In the genomic region with DNA sequence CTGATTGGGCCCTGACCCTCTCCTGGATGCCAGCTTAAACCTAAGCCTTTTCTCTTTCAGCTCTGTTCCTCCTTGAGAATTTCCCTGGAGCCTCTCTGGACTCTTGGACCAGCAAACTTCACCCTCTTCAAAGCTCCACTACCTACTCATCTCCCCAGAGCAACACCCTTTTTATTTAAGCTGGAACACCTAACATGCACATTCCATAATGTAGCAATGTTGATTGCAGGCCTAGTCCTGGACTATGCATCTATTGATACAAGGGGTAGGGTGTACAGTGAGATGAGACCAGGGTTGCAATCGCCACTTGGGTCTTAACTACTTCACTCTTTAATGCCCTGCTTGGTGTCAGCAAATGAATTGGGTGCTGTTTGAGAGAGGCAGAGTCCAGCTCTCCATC, we compare ENCODE assay signal across 8 mouse cellular contexts. TPM values are rescaled to one million over a fixed set of nuclear protein-coding genes. Genes with fewer than 3 reads are reported as not detected.
DNase-seq lines count a peak whose midpoint lies in the region; ATAC-seq and TF ChIP-seq lines count a peak whose summit lies in the region.

No protein-coding gene starts in this region.

- no peak for ATAC-seq in heart, embryonic 13.5 days (ENCODE audit: extremely low read depth, insufficient number of reproducible peaks, low FRiP score, low TSS enrichment)
- no peak for ATAC-seq in G1E (ENCODE audit: extremely low read depth, insufficient number of reproducible peaks, low FRiP score, poor library complexity, severe bottlenecking)
- ATAC-seq in forebrain, embryonic 15.5 days (replicated peaks), result peak; percentile 39
- no peak for ATAC-seq in liver, embryonic 16.5 days (ENCODE audit: low read depth)

- H3K27me3 ChIP-seq in heart, embryonic 13.5 days (replicated peaks), result no peaks in the 10 kb centered on the region
- no peaks in the 10 kb centered on the region for H3K27me3 ChIP-seq in G1E (ENCODE audit: insufficient read depth, low read length)
- H3K27me3 ChIP-seq in forebrain, embryonic 15.5 days, result no peaks in the 10 kb centered on the region
- no peaks in the 10 kb centered on the region for H3K27me3 ChIP-seq in liver, embryonic 16.5 days (ENCODE audit: control insufficient read depth, insufficient read depth, low read depth, low read length)

- no peak for TF ChIP-seq CTCF in G1E (IDR thresholded peaks at IDR 0.05; ENCODE audit: low read depth, low read length)

- peak overlapping the region; percentile 92 for H3K27ac ChIP-seq in heart, embryonic 13.5 days (replicated peaks)
- peak overlapping the region; percentile 56 for H3K27ac ChIP-seq in forebrain, embryonic 15.5 days (replicated peaks)
- H3K27ac ChIP-seq in liver, embryonic 16.5 days (ENCODE audit: low read length), result peak overlapping the region; percentile 71

- 0 out of 2 replicates have a peak overlapping the region, but pooled peaks have one; percentile 47 for H3K9ac ChIP-seq in heart, embryonic 13.5 days
- no peak overlapping the region for H3K9ac ChIP-seq in forebrain, embryonic 15.5 days (replicated peaks)
- peak overlapping the region; percentile 19; the same call in 1 of the 2 replicates for H3K9ac ChIP-seq in liver, embryonic 16.5 days (ENCODE audit: low read depth, low read length)

- peak overlapping the region; percentile 97 for H3K4me2 ChIP-seq in heart, embryonic 13.5 days
- peak overlapping the region; percentile 67 for H3K4me2 ChIP-seq in forebrain, embryonic 15.5 days (replicated peaks)
- H3K4me2 ChIP-seq in liver, embryonic 16.5 days (ENCODE audit: low read depth, low read length), result peak overlapping the region; percentile 56

- peak overlapping the region; percentile 94 for H3K4me3 ChIP-seq in heart, embryonic 13.5 days
- peak overlapping the region; percentile 81; the same call in 1 of the 2 replicates for H3K4me3 ChIP-seq in G1E (ENCODE audit: low read depth, low read length)
- peak overlapping the region; percentile 65 for H3K4me3 ChIP-seq in forebrain, embryonic 15.5 days
- H3K4me3 ChIP-seq in liver, embryonic 16.5 days (ENCODE audit: low read depth, low read length), result peak overlapping the region; percentile 90

- peaks cover 24% of the 10 kb centered on the region for H3K36me3 ChIP-seq in heart, embryonic 13.5 days
- peaks cover 37% of the 10 kb centered on the region for H3K36me3 ChIP-seq in G1E (replicated peaks)
- H3K36me3 ChIP-seq in forebrain, embryonic 15.5 days, result peaks cover 16% of the 10 kb centered on the region
- peaks cover 24% of the 10 kb centered on the region for H3K36me3 ChIP-seq in liver, embryonic 16.5 days (ENCODE audit: control insufficient read depth, insufficient read depth)

- peaks cover 32% of the 10 kb centered on the region for H3K4me1 ChIP-seq in heart, embryonic 13.5 days
- H3K4me1 ChIP-seq in G1E (ENCODE audit: insufficient read depth, low read depth, low read length), result peaks cover 92% of the 10 kb centered on the region
- peaks cover 19% of the 10 kb centered on the region for H3K4me1 ChIP-seq in forebrain, embryonic 15.5 days
- H3K4me1 ChIP-seq in liver, embryonic 16.5 days (ENCODE audit: control insufficient read depth, low read depth, low read length), result peaks cover 61% of the 10 kb centered on the region

- H3K9me3 ChIP-seq in heart, embryonic 13.5 days, result no peaks in the 10 kb centered on the region
- H3K9me3 ChIP-seq in G1E (replicated peaks), result no peaks in the 10 kb centered on the region
- H3K9me3 ChIP-seq in forebrain, embryonic 15.5 days, result no peaks in the 10 kb centered on the region
- H3K9me3 ChIP-seq in liver, embryonic 16.5 days (replicated peaks; ENCODE audit: control insufficient read depth, low read length), result no peaks in the 10 kb centered on the region

- no peak for DNase-seq in heart, adult 18-20 months
- no peak for DNase-seq in G1E (ENCODE audit: low spot score)
- no peak for DNase-seq in right cerebral cortex, adult 2 months (ENCODE audit: low spot score in 2 of 2)
- DNase-seq in MN1 (ENCODE audit: low spot score), result no peak
- DNase-seq in adrenal gland, adult 2 months, result no peak

- WGBS in heart, embryonic 13.5 days, result 93% methylated on average over 1 of the region's 1 CpGs
- WGBS in forebrain, embryonic 15.5 days, result 98% methylated on average over 1 of the region's 1 CpGs
- 85% methylated on average over 1 of the region's 1 CpGs for WGBS in liver, embryonic 16.5 days (ENCODE audit: insufficient replicate concordance)

RNA-seq across cellular contexts. Expression of a gene that starts 0.4 kb away (rescaled TPM):
- polyA plus RNA-seq in heart, embryonic 13.5 days (2015; fragmentation: Nextera tagmentation; extraction: Ambion mirVana), result 443 and 485 TPM in 2 replicates
- 1,000 to 10,000 TPM in 1 of 2 experiments, 100 to 1,000 TPM in 1; 997 to 1,066 TPM for total RNA-seq in heart, adult 18-20 months (2021)
- 102 and 133 TPM in 2 replicates for total RNA-seq in G1E (2014; fragmentation: Nextera tagmentation)
- total RNA-seq in G1E (2017), result 1,036 and 1,228 TPM in 2 replicates
- 43.0 and 64.7 TPM in 2 replicates for polyA plus RNA-seq in G1E (2012)
- 195 and 218 TPM in 2 replicates for polyA plus RNA-seq in forebrain, embryonic 15.5 days (2015; fragmentation: Nextera tagmentation; extraction: Ambion mirVana)
- 408 and 415 TPM in 2 replicates for polyA plus RNA-seq in liver, embryonic 16.5 days (2015; fragmentation: Nextera tagmentation; extraction: Ambion mirVana)
- 1,000 to 10,000 TPM in 1 of 2 experiments, 100 to 1,000 TPM in 1; 904 to 1,338 TPM for total RNA-seq in adrenal gland, adult 2 months (2021)
- polyA plus RNA-seq in adrenal gland, adult 2 months (2012; rRNA removed), result 889 and 996 TPM in 2 replicates

RNA-seq across cellular contexts. Expression of a gene that starts 5.7 kb away (rescaled TPM):
- polyA plus RNA-seq in heart, embryonic 13.5 days (2015; fragmentation: Nextera tagmentation; extraction: Ambion mirVana), result 2.3 TPM in 1 of 2 replicates, not detected in the other
- total RNA-seq in heart, adult 18-20 months (2021), result 1 to 10 TPM; 2.1 to 2.2 TPM
- total RNA-seq in G1E (2014; fragmentation: Nextera tagmentation) (not detected in 2 replicates), G1E (2017) (246 and 291 TPM in 2 replicates)
- polyA plus RNA-seq in G1E (2012), result 28.2 and 43.6 TPM in 2 replicates
- 1.0 and 3.0 TPM in 2 replicates for polyA plus RNA-seq in forebrain, embryonic 15.5 days (2015; fragmentation: Nextera tagmentation; extraction: Ambion mirVana)
- 1.4 and 1.8 TPM in 2 replicates for polyA plus RNA-seq in liver, embryonic 16.5 days (2015; fragmentation: Nextera tagmentation; extraction: Ambion mirVana)
- 1 to 10 TPM; 2.9 to 6.9 TPM for total RNA-seq in adrenal gland, adult 2 months (2021)
- not detected in 2 replicates for polyA plus RNA-seq in adrenal gland, adult 2 months (2012; rRNA removed)

RNA-seq across cellular contexts. Expression of a gene that starts 14.6 kb away (rescaled TPM):
- polyA plus RNA-seq in heart, embryonic 13.5 days (2015; fragmentation: Nextera tagmentation; extraction: Ambion mirVana), result 6.5 and 7.5 TPM in 2 replicates
- 1 to 10 TPM; 2.0 to 2.2 TPM for total RNA-seq in heart, adult 18-20 months (2021)
- not detected in 2 replicates for total RNA-seq in G1E (2014; fragmentation: Nextera tagmentation)
- total RNA-seq in G1E (2017), result 0.81 and 0.93 TPM in 2 replicates
- polyA plus RNA-seq in G1E (2012), result 0.33 and 0.52 TPM in 2 replicates
- polyA plus RNA-seq in forebrain, embryonic 15.5 days (2015; fragmentation: Nextera tagmentation; extraction: Ambion mirVana), result 2.4 and 3.1 TPM in 2 replicates
- 1.6 and 2.0 TPM in 2 replicates for polyA plus RNA-seq in liver, embryonic 16.5 days (2015; fragmentation: Nextera tagmentation; extraction: Ambion mirVana)
- total RNA-seq in adrenal gland, adult 2 months (2021), result 1 to 10 TPM; 3.0 to 5.8 TPM
- polyA plus RNA-seq in adrenal gland, adult 2 months (2012; rRNA removed), result 12.0 and 15.2 TPM in 2 replicates

RNA-seq across cellular contexts. Expression of a gene that starts 46.5 kb away (rescaled TPM):
- polyA plus RNA-seq in heart, embryonic 13.5 days (2015; fragmentation: Nextera tagmentation; extraction: Ambion mirVana), result 0.19 and 0.41 TPM in 2 replicates
- not detected for total RNA-seq in heart, adult 18-20 months (2021)
- not detected in 2 replicates for total RNA-seq in G1E (2014; fragmentation: Nextera tagmentation)
- total RNA-seq in G1E (2017), result 2.1 and 3.5 TPM in 2 replicates
- polyA plus RNA-seq in G1E (2012), result not detected in 2 replicates
- not detected in 2 replicates for polyA plus RNA-seq in forebrain, embryonic 15.5 days (2015; fragmentation: Nextera tagmentation; extraction: Ambion mirVana)
- 0.14 TPM in 1 of 2 replicates, not detected in the other for polyA plus RNA-seq in liver, embryonic 16.5 days (2015; fragmentation: Nextera tagmentation; extraction: Ambion mirVana)
- not detected for total RNA-seq in adrenal gland, adult 2 months (2021)
- polyA plus RNA-seq in adrenal gland, adult 2 months (2012; rRNA removed), result 0.16 and 0.20 TPM in 2 replicates

RNA-seq across cellular contexts. Expression of a gene that starts 53.4 kb away (rescaled TPM):
- 34.8 and 41.9 TPM in 2 replicates for polyA plus RNA-seq in heart, embryonic 13.5 days (2015; fragmentation: Nextera tagmentation; extraction: Ambion mirVana)
- 1 to 10 TPM; 1.8 to 2.6 TPM for total RNA-seq in heart, adult 18-20 months (2021)
- total RNA-seq in G1E (2014; fragmentation: Nextera tagmentation), result not detected in 2 replicates
- total RNA-seq in G1E (2017), result 2.5 and 3.5 TPM in 2 replicates
- 1.0 TPM in 1 of 2 replicates, not detected in the other for polyA plus RNA-seq in G1E (2012)
- polyA plus RNA-seq in forebrain, embryonic 15.5 days (2015; fragmentation: Nextera tagmentation; extraction: Ambion mirVana), result 0.73 and 0.93 TPM in 2 replicates
- 17.8 and 41.4 TPM in 2 replicates for polyA plus RNA-seq in liver, embryonic 16.5 days (2015; fragmentation: Nextera tagmentation; extraction: Ambion mirVana)
- total RNA-seq in adrenal gland, adult 2 months (2021), result under 1 TPM; 0.62 to 0.63 TPM
- polyA plus RNA-seq in adrenal gland, adult 2 months (2012; rRNA removed), result 0.15 TPM in 1 of 2 replicates, not detected in the other
